Mouse (Mus musculus) adrenal gland, postnatal 14 days (tissue): ENCODE measurements around the gene Btbd6. TPM values are rescaled to one million over a fixed set of nuclear protein-coding genes. Genes with fewer than 3 reads are reported as not detected.

ENCODE experiments used
- DNase-seq: peaks from one replicate; pipeline ENCODE4 v3.0.0; 2021; ENCODE audit warnings: mixed read lengths
- total RNA-seq: library from RNA; stranded (reverse); gene quantifications from 2 replicates; pipeline ENCODE4 v1.2.3, GENCODE M21; 2021

The Btbd6 gene
- total RNA-seq, 1 experiment from 2014 or later, result 18.3 TPM

- no peak for DNase-seq
Measured at GRCm38 (mm10) chr12:113011702-113012360, 35.5 kb downstream of the Btbd6 start.

GRCm38 (mm10) chr12:113012443-113012842, 36.2 kb downstream of the Btbd6 start:
- DNase-seq, result no peak

GRCm38 (mm10) chr12:113013021-113013491, 36.8 kb downstream of the Btbd6 start:
- DNase-seq, result no peak

DNA sequence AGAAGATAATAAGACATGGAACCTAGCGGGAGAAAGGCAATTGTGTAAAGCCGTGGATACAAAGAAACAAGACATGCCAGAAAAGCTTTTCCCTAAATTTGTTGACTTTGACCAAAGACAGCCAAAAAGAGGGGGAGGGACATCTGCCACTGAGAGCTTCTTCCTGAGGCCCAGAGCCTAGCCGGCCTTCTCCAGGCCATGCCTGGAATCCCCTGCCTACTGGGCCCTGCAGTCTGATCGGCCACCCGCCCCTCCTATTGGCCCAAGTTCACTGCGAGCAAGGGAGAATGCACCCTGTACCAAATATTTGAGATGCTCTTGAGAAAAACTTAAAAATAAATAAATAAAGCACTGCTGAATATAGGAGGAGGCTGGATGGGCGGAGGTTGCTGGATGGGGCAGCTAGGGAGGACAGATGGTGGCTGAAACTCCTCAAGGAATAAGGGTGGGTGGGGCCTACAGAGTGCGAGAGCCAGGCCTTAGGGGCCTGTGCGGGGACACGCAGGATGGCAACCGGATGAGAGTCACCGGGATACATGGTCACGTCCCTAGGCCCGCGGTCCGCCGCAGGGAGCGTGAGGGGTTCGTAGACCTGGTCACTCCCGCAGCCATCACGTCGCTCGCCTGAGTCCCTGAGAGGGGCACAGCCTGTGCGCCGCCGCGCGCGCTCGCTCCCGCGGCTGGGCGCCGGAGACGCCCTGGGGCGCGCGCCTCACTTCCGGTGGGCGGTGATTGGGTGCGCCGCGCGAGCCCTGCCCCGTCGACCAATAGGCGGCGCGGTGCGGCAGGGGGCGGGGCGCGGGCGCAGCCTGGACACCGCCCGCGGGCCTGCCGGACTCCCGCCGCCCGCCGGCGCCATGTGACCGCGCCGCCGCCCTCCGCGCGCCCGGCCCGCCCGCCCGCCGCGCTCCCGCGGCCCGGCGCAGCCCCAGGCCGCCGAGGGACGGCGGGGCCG, 37.6 kb downstream of the Btbd6 start, which contains the start of gene Pacs2:
TSS of gene Pacs2 (plus strand) at position 905 of the 955 bp plus-strand sequence.
- DNase-seq, result peak; percentile 97

DNA sequence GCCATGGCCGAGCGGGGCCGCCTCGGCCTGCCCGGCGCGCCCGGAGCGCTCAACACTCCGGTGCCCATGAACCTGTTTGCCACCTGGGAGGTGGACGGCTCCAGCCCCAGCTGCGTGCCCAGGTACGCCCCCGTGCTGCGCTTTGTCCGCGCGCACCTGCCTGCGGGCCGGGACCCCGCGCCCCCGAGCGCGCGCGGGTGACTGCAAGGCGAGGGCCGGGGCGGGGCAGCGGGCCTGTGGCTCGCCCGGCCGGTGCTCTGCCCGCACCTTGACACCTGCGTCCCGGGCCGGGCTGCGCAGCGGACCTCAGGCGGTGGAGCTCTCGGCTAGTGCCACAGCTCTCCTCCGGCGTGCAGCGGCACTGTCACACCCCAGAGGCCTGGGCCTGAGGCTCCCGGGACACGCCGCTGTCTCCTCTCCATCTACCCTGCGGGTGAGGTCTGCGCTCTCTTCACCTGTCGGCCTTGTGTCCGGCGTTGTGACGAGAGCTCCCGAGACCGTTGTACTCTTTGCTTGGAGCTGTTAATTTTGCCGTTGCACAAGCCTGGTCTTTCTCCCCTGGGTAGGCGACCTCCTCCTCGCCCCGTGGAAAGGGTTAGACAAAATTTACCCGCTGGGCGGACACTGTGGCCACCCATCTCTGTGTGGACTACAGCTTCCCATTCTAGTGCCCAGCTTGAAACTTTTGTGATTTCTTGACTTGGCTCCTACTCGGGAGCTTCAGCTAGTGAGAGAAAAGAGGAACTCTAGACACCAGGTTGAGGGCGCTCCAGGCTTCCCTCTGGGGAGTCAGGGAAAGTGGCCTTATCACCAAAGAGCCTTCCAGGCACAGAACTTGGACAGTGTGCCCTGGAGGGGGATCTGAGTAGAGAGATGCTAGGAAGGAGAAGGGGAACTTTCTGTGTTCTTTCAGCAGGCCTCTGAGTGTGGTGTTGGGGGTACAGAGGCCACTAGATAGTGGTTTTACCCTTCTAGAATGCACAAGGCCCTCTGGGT, 38.6 kb downstream of the Btbd6 start:
- DNase-seq, result peak; percentile 56

- no peak for DNase-seq
Measured at GRCm38 (mm10) chr12:113015956-113016355, 39.7 kb downstream of the Btbd6 start.

- no peak for DNase-seq
Measured at GRCm38 (mm10) chr12:113016976-113017375, 40.7 kb downstream of the Btbd6 start.

GRCm38 (mm10) chr12:113017429-113017984, 41.2 kb downstream of the Btbd6 start:
- DNase-seq, result no peak

DNA sequence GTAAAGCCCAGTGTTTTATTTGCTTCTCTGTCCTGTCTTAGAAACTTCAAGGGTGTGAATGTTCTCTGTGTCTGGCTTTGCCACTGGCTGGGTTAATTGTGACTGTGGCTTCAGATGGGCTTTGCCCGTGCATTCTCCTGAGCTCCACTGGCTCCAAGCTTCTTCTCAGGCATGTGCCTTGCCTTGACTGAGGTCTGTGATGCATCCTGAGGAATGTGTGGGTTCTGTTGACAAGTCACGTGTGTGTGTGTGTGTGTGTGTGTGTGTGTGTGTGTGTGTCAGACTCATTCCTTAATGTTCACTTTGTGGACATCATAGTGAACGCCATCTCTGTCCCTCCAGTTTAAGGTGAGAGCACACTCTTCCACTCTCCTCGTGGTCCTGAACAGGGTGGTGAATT, 42.5 kb downstream of the Btbd6 start:
- DNase-seq, result no peak

GRCm38 (mm10) chr12:113021488-113021887, 45.2 kb downstream of the Btbd6 start:
- no peak for DNase-seq

DNA sequence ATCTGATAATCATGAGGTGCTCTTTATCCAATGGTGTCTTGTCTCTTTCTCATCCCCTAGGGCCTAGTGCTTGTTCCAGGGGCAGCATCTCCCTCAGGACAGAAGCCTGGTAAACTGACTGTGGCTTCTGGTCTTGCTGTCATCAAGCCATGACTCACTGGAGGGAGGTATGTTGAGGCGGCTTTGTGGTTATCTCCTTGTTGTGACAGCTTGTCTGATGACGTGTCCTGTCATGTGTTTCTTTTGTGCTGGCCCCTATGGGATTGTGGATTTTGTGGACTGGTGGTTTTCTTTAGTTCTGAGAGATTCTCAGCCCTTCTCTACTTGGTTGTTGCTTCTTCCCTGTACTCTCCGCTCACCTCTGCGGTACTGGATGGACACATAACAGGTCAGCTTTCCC, 46.8 kb downstream of the Btbd6 start:
- DNase-seq, result no peak

DNA sequence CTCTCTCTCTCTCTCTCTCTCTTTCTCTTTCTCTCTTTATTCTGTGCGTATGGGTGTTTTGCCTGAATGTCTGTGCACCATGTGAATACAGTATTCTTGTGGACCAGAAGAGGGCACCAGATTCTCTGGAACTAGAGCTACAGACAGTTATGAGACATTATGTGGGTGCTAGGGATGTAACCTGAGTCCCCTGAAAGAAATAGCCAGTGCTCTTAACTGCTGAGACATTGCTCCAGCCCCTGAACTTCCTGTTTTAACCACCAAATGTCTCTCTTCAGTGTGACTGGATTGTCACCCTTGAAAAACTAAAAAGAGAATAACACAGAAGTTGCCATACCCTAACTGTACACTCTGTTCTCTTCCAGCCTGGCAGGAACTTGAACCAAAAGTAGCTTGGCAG, 50.3 kb downstream of the Btbd6 start:
- DNase-seq, result no peak

- no peak for DNase-seq
Measured at GRCm38 (mm10) chr12:113027495-113027894, 51.2 kb downstream of the Btbd6 start.

DNA sequence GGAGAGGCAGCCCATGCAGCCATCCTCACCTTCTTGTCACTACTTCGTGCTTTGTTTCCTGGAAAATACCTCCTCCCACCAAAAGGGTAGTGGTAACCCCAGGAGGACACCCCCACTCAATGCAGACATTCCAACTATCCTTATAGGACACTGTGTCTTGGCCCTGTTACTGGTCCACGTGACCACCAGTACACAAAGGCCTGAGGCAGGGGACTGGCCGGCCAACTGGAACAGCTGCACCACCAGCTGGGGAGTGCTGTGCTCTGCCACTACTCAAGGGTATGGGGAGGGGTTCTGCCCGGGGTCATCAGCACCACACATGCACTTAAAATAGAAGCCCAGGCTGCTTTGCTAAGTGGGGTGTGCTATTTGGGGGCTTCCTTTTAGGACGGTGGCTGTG, 51.8 kb downstream of the Btbd6 start:
- no peak for DNase-seq

Other genes with a start within 250 kb of the Btbd6 start
- gene Pld4, start 215.8 kb upstream of the Btbd6 start, total RNA-seq, result 6.4 and 19.9 TPM in 2 replicates
- gene Ahnak2, start 173.8 kb upstream of the Btbd6 start, total RNA-seq, result 7.2 and 9.6 TPM in 2 replicates
- gene Clba1, start 167.5 kb upstream of the Btbd6 start, total RNA-seq, result 3.4 and 5.6 TPM in 2 replicates
- gene Cdca4, start 147.1 kb upstream of the Btbd6 start, total RNA-seq, result 19.9 and 21.4 TPM in 2 replicates
- 0.30 and 3.4 TPM in 2 replicates for gene Gpr132, start 108.3 kb upstream of the Btbd6 start, total RNA-seq
- gene Jag2, start 46.7 kb upstream of the Btbd6 start, total RNA-seq, result 18.6 and 20.8 TPM in 2 replicates
- gene Nudt14, start 34.4 kb upstream of the Btbd6 start, total RNA-seq, result 32.5 and 35.7 TPM in 2 replicates
- 46.3 and 57.7 TPM in 2 replicates for gene Brf1, start 24.2 kb downstream of the Btbd6 start, total RNA-seq
- gene Pacs2, start 38.0 kb downstream of the Btbd6 start, total RNA-seq, result 30.0 and 31.1 TPM in 2 replicates
- 0.37 and 0.49 TPM in 2 replicates for gene Tex22, start 98.0 kb downstream of the Btbd6 start, total RNA-seq
- 83.7 and 94.0 TPM in 2 replicates for gene Mta1, start 121.8 kb downstream of the Btbd6 start, total RNA-seq
- gene Crip2, start 163.8 kb downstream of the Btbd6 start, total RNA-seq, result 152 and 174 TPM in 2 replicates
- 79.4 and 132 TPM in 2 replicates for gene Crip1, start 169.8 kb downstream of the Btbd6 start, total RNA-seq
- gene Tedc1, start 179.9 kb downstream of the Btbd6 start, total RNA-seq, result 3.1 and 3.7 TPM in 2 replicates
- 3.4 and 4.7 TPM in 2 replicates for gene Tmem121, start 209.4 kb downstream of the Btbd6 start, total RNA-seq